Mouse (Mus musculus) C2C12 (cell line): Measurements from ENCODE around the gene Pkn1. TPM values are rescaled to one million over a fixed set of nuclear protein-coding genes. Genes with fewer than 3 reads are reported as not detected.

Source experiments
- H3K27me3 ChIP-seq: one replicate; pipeline ENCODE4 v1.6.1; 2011; ENCODE audit not compliant: control insufficient read depth, insufficient read depth, insufficient read length
- H3K36me3 ChIP-seq: one replicate; pipeline ENCODE4 v1.6.1; 2011; ENCODE audit not compliant: control insufficient read depth, insufficient read depth
- H3K4me3 ChIP-seq: one replicate; pipeline ENCODE4 v1.5.1; 2011; ENCODE audit warnings: mild to moderate bottlenecking, control low read depth; ENCODE audit not compliant: poor library complexity, insufficient read depth, severe bottlenecking
- H3K79me2 ChIP-seq: one replicate; pipeline ENCODE4 v1.6.1; 2011; ENCODE audit not compliant: control insufficient read depth, insufficient read depth
- H3K79me3 ChIP-seq: one replicate; pipeline ENCODE4 v1.6.1; 2011; ENCODE audit warnings: low read depth, control low read depth
- H3ac ChIP-seq: one replicate; pipeline ENCODE3; 2011; ENCODE audit warnings: low read depth; ENCODE audit not compliant: control insufficient read depth, insufficient read length
- CEBPB ChIP-seq: IDR thresholded peaks from one replicate; pipeline ENCODE4 v1.6.1; 2011; ENCODE audit warnings: low read depth, mild to moderate bottlenecking, control low read depth, moderate library complexity
- CTCF ChIP-seq: IDR thresholded peaks from one replicate; pipeline ENCODE4 v1.5.1; 2011; ENCODE audit not compliant: control insufficient read depth, insufficient read depth, insufficient read length
- FOSL1 ChIP-seq: IDR thresholded peaks from one replicate; pipeline ENCODE4 v1.8.0; 2011; ENCODE audit warnings: mild to moderate bottlenecking, low read length; ENCODE audit not compliant: poor library complexity, insufficient read depth, severe bottlenecking
- MAX ChIP-seq: IDR thresholded peaks from one replicate; pipeline ENCODE4 v1.6.1; 2011; ENCODE audit warnings: mild to moderate bottlenecking, control low read depth
- MYOD1 ChIP-seq: IDR thresholded peaks from one replicate; pipeline ENCODE4 v1.6.1; 2011; ENCODE audit warnings: low read depth; ENCODE audit not compliant: control insufficient read depth, insufficient read length
- MYOG ChIP-seq: IDR thresholded peaks from one replicate; pipeline ENCODE4 v1.6.1; 2011; ENCODE audit not compliant: control insufficient read depth, insufficient read length; ENCODE audit errors: extremely low read depth
- USF1 ChIP-seq: IDR thresholded peaks from one replicate; pipeline ENCODE4 v1.6.1; 2011; ENCODE audit warnings: low read depth, mild to moderate bottlenecking, control low read depth, moderate library complexity
- polyA plus RNA-seq: library from polyadenylated mRNA; unstranded; fragments of >200 nt; fragmentation: generic; extraction: Trizol; gene quantifications from one replicate; pipeline ENCODE4 v1.2.1, GENCODE M21; 2012; ENCODE audit warnings: missing spikeins

Gene Pkn1
- polyA plus RNA-seq, 1 experiment = 26.6 TPM

DNA sequence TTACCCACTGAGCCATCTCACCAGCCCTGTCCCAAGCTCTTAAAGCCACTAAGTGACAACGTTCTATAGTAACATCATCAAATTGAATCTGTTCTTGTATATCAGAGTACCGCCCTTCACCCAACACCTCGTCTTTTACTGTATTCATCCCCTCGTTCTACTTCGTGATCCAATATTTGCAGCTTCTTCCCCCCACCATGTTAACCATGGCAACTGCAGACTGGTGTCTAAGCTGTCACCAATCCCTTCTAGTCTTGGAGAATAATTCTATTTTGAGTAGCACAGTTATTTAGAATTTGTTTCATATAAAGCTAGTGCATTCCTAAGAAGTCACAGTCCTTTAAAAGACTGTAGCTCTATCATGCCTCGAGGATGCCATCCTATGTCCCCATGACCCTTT, 9.7 kb downstream of the Pkn1 start:
- Histone ChIP-seq H3ac (no peak overlapping the region), H3K4me3 (no peak overlapping the region), H3K79me2 (no peaks in the 10 kb centered on the region), H3K79me3 (no peaks in the 10 kb centered on the region), H3K27me3 (no peaks in the 10 kb centered on the region), H3K36me3 (peaks cover 22% of the 10 kb centered on the region)
- TF ChIP-seq USF1 = no peak
- no peak for TF ChIP-seq CTCF
- TF ChIP-seq CEBPB = no peak
- TF ChIP-seq FOSL1 = no peak
- no peak for TF ChIP-seq MAX
- TF ChIP-seq MYOD1 = no peak
- no peak for TF ChIP-seq MYOG

GRCm38 (mm10) chr8:83684517-83684916, 14.5 kb downstream of the Pkn1 start:
- Histone ChIP-seq H3ac (no peak overlapping the region), H3K79me3 (no peaks in the 10 kb centered on the region), H3K79me2 (no peaks in the 10 kb centered on the region), H3K27me3 (no peaks in the 10 kb centered on the region), H3K4me3 (no peak overlapping the region), H3K36me3 (peaks cover 5% of the 10 kb centered on the region)
- TF ChIP-seq CEBPB (no peak), FOSL1 (no peak), MAX (no peak), USF1 (no peak), CTCF (no peak)

- H3K27me3 ChIP-seq = no peaks in the 10 kb centered on the region
- H3K4me3 ChIP-seq = no peak overlapping the region
- no peak for TF ChIP-seq CTCF
- TF ChIP-seq MYOD1 = no peak
- TF ChIP-seq FOSL1 = no peak
- TF ChIP-seq USF1 = no peak
- TF ChIP-seq CEBPB = no peak
- no peak for TF ChIP-seq MAX
- no peak for TF ChIP-seq MYOG
- no peaks in the 10 kb centered on the region for H3K36me3 ChIP-seq
- H3ac ChIP-seq = no peak overlapping the region
- H3K79me3 ChIP-seq = no peaks in the 10 kb centered on the region
- H3K79me2 ChIP-seq = no peaks in the 10 kb centered on the region
Observed at GRCm38 (mm10) chr8:83681099-83681498, 17.9 kb downstream of the Pkn1 start.

- H3ac ChIP-seq = no peak overlapping the region
- no peaks in the 10 kb centered on the region for H3K79me2 ChIP-seq
- H3K27me3 ChIP-seq = no peaks in the 10 kb centered on the region
- no peaks in the 10 kb centered on the region for H3K36me3 ChIP-seq
- no peaks in the 10 kb centered on the region for H3K79me3 ChIP-seq
- TF ChIP-seq MYOD1 = no peak
- no peak for TF ChIP-seq CEBPB
- TF ChIP-seq FOSL1 = no peak
- TF ChIP-seq MYOG = no peak
- TF ChIP-seq USF1 = no peak
- no peak for TF ChIP-seq CTCF
- no peak for TF ChIP-seq MAX
- H3K4me3 ChIP-seq = no peak overlapping the region
Observed at GRCm38 (mm10) chr8:83680603-83681002, 18.4 kb downstream of the Pkn1 start.

GRCm38 (mm10) chr8:83679866-83680265, 19.1 kb downstream of the Pkn1 start:
- Histone ChIP-seq H3K36me3 (no peaks in the 10 kb centered on the region), H3K79me2 (no peaks in the 10 kb centered on the region), H3ac (no peak overlapping the region), H3K27me3 (no peaks in the 10 kb centered on the region), H3K79me3 (no peaks in the 10 kb centered on the region), H3K4me3 (no peak overlapping the region)
- TF ChIP-seq CEBPB = no peak
- TF ChIP-seq MYOD1 = no peak
- no peak for TF ChIP-seq MAX
- no peak for TF ChIP-seq MYOG
- no peak for TF ChIP-seq USF1
- no peak for TF ChIP-seq FOSL1
- TF ChIP-seq CTCF = no peak

DNA sequence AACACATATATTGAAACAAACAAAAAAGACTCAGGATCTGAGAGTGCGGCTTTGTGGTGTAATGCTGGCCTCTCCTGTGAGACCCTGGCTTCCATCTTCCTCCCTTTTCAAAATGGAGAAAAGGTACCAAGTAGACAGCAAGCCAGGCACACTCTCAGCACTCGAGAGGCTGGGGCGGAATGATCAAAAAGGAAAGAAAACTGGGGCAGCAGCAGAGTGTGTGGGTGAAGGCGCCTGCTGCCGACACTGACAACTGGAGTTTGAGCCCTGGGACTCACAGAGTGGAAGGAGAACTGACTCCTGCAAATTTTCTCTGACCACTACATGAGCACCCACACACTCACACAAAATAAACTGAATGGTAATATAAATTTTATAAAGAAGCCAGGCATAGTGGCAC, 24.5 kb downstream of the Pkn1 start:
- no peak overlapping the region for H3K4me3 ChIP-seq
- H3ac ChIP-seq = no peak overlapping the region
- H3K36me3 ChIP-seq = peaks cover 9% of the 10 kb centered on the region
- no peak for TF ChIP-seq FOSL1
- TF ChIP-seq CTCF = no peak
- no peak for TF ChIP-seq USF1
- TF ChIP-seq MYOD1 = no peak
- no peak for TF ChIP-seq CEBPB
- no peaks in the 10 kb centered on the region for H3K79me2 ChIP-seq
- H3K79me3 ChIP-seq = no peaks in the 10 kb centered on the region
- no peaks in the 10 kb centered on the region for H3K27me3 ChIP-seq
